Mouse (Mus musculus) megakaryocyte, embryonic 14.5 days (primary cell): ENCODE data around the gene Hmox1.

Source experiments
- FLI1 ChIP-seq: IDR thresholded peaks from 2 replicates; pipeline ENCODE4 v1.6.1; 2012; ENCODE audit warnings: low read length, inconsistent platforms, mixed read lengths
- GATA1 ChIP-seq: IDR thresholded peaks from 3 replicates; pipeline ENCODE4 v1.6.1; 2012; ENCODE audit warnings: mixed read lengths, low read length, inconsistent platforms, borderline replicate concordance

- TF ChIP-seq GATA1, result no peak
- TF ChIP-seq FLI1, result no peak
These were observed 8.9 kb upstream of the Hmox1 start for GRCm38 (mm10) chr8:75084382-75085064.
